Comparison of ENCODE assay signal across 8 mouse cellular contexts in the genomic region with DNA sequence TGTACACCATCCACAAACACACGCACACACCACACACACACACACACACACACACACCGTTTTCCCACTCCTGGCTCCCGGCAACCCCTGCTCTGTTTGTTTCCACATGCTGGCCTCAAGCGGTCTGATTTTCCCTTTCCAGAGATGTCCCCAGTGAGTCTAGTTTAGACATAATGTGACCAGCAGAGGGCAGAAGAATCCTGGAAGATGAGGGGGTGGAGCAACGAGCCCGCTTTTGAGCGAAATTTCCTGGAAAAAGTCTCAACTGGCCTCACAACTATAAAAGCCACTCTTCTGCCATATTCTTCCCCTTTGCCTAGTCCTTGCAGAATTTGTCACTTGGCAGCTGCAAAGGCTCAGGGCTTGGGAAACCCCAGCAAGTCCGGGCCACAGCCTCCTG. TPM values are rescaled to one million over a fixed set of nuclear protein-coding genes. Genes with fewer than 3 reads are reported as not detected.
DNase-seq lines count a peak whose midpoint lies in the region; ATAC-seq and TF ChIP-seq lines count a peak whose summit lies in the region.

No protein-coding gene starts in this region.

- peak; percentile 21 for DNase-seq in CD4-positive helper T cell, adult 2 months (ENCODE audit: low read depth, low spot score)
- DNase-seq in R1 (ENCODE audit: low read depth, low spot score) = peak; percentile 83
- DNase-seq in kidney, postnatal 0 days (ENCODE audit: low spot score) = peak; percentile 96
- no peak for DNase-seq in liver, postnatal 0 days
- peak; percentile 48 for DNase-seq in retina, adult 2 months (ENCODE audit: low read depth, low spot score)
- DNase-seq in spleen, adult 18-20 months = no peak

- TF ChIP-seq EP300 in liver, postnatal 0 days (IDR thresholded peaks at IDR 0.05; ENCODE audit: low read depth) = no peak

- no peak overlapping the region for H3K4me3 ChIP-seq in cortical plate, adult 2 months (ENCODE audit: insufficient read depth, low read length)
- H3K4me3 ChIP-seq in heart, embryonic 11.5 days (ENCODE audit: low read depth, low read length) = no peak overlapping the region
- no peak overlapping the region for H3K4me3 ChIP-seq in kidney, postnatal 0 days (replicated peaks; ENCODE audit: low read depth, low read length)
- H3K4me3 ChIP-seq in liver, postnatal 0 days (ENCODE audit: low read depth, low read length) = no peak overlapping the region

- peak overlapping the region; percentile 29; the same call in 1 of the 2 replicates for H3K4me2 ChIP-seq in heart, embryonic 11.5 days
- H3K4me2 ChIP-seq in kidney, postnatal 0 days (ENCODE audit: low read length) = no peak overlapping the region
- H3K4me2 ChIP-seq in liver, postnatal 0 days (ENCODE audit: low read depth, low read length) = no peak overlapping the region

- no peaks in the 10 kb centered on the region for H3K36me3 ChIP-seq in heart, embryonic 11.5 days (ENCODE audit: control insufficient read depth, insufficient read depth, low read length)
- no peaks in the 10 kb centered on the region for H3K36me3 ChIP-seq in kidney, postnatal 0 days (ENCODE audit: insufficient read depth, low read length)
- no peaks in the 10 kb centered on the region for H3K36me3 ChIP-seq in liver, postnatal 0 days (replicated peaks; ENCODE audit: insufficient read depth, low read length)

- TF ChIP-seq CTCF in cortical plate, adult 2 months (IDR thresholded peaks at IDR 0.05; ENCODE audit: extremely low read depth, insufficient read depth, low read length) = peak; percentile 78
- peak; percentile 94 for TF ChIP-seq CTCF in kidney, postnatal 0 days (IDR thresholded peaks at IDR 0.05; ENCODE audit: low read depth)
- peak; percentile 75 for TF ChIP-seq CTCF in liver, postnatal 0 days (IDR thresholded peaks at IDR 0.05; ENCODE audit: low read depth)

- peaks cover 72% of the 10 kb centered on the region for H3K27me3 ChIP-seq in heart, embryonic 11.5 days (ENCODE audit: control insufficient read depth, insufficient read depth, low read length)
- H3K27me3 ChIP-seq in kidney, postnatal 0 days (ENCODE audit: insufficient read depth, low read length) = peaks cover 56% of the 10 kb centered on the region
- peaks cover 73% of the 10 kb centered on the region for H3K27me3 ChIP-seq in liver, postnatal 0 days (ENCODE audit: insufficient read depth, low read length)

- H3K27ac ChIP-seq in cortical plate, adult 2 months (ENCODE audit: insufficient read depth, low read length) = no peak overlapping the region
- H3K27ac ChIP-seq in heart, embryonic 11.5 days (ENCODE audit: low read depth, low read length) = no peak overlapping the region
- no peak overlapping the region for H3K27ac ChIP-seq in kidney, postnatal 0 days
- no peak overlapping the region for H3K27ac ChIP-seq in liver, postnatal 0 days (ENCODE audit: low read depth)

- no peak overlapping the region for H3K9ac ChIP-seq in heart, embryonic 11.5 days (ENCODE audit: low read depth, low read length)
- no peak overlapping the region for H3K9ac ChIP-seq in kidney, postnatal 0 days (ENCODE audit: low read depth, low read length)
- H3K9ac ChIP-seq in liver, postnatal 0 days (replicated peaks) = no peak overlapping the region

- no peaks in the 10 kb centered on the region for H3K4me1 ChIP-seq in cortical plate, adult 2 months (ENCODE audit: control insufficient read depth, insufficient read depth, low read length)
- peaks cover 12% of the 10 kb centered on the region; the same call in 1 of the 2 replicates for H3K4me1 ChIP-seq in heart, embryonic 11.5 days (ENCODE audit: control insufficient read depth, insufficient read depth, low read length)
- H3K4me1 ChIP-seq in kidney, postnatal 0 days (replicated peaks; ENCODE audit: insufficient read depth, low read length) = no peaks in the 10 kb centered on the region; the same call in 1 of the 2 replicates
- H3K4me1 ChIP-seq in liver, postnatal 0 days (ENCODE audit: insufficient read depth) = peaks cover 6% of the 10 kb centered on the region

- TF ChIP-seq POLR2A in cortical plate, adult 2 months (IDR thresholded peaks at IDR 0.05; ENCODE audit: extremely low read depth, insufficient read depth, low read length) = no peak

- no peaks in the 10 kb centered on the region for H3K9me3 ChIP-seq in heart, embryonic 11.5 days (replicated peaks; ENCODE audit: control insufficient read depth, low read length)
- H3K9me3 ChIP-seq in kidney, postnatal 0 days (replicated peaks; ENCODE audit: low read length) = no peaks in the 10 kb centered on the region
- no peaks in the 10 kb centered on the region for H3K9me3 ChIP-seq in liver, postnatal 0 days (ENCODE audit: low read length)

- peak; percentile 59; the same call in 1 of the 2 replicates for ATAC-seq in heart, embryonic 11.5 days (replicated peaks; ENCODE audit: insufficient number of reproducible peaks, low FRiP score, low TSS enrichment)
- peak; percentile 47; the same call in 1 of the 2 replicates for ATAC-seq in kidney, postnatal 0 days (replicated peaks; ENCODE audit: low FRiP score, low read depth)
- peak; percentile 47 for ATAC-seq in liver, postnatal 0 days

- WGBS in heart, embryonic 11.5 days (ENCODE audit: insufficient replicate concordance) = under 1% methylated on average over 8 of the region's 8 CpGs
- 0% methylated on average over 8 of the region's 8 CpGs for WGBS in kidney, postnatal 0 days
- 3% methylated on average over 8 of the region's 8 CpGs for WGBS in liver, postnatal 0 days (ENCODE audit: insufficient replicate concordance)

RNA-seq across cellular contexts. Expression of a gene that starts 7.2 kb away (rescaled TPM):
- polyA plus RNA-seq in cortical plate, adult 2 months (2012; rRNA removed) = not detected in 2 replicates
- polyA plus RNA-seq in heart, embryonic 11.5 days (2014; fragmentation: Nextera tagmentation; extraction: Ambion mirVana) = 2.0 and 3.2 TPM in 2 replicates
- polyA plus RNA-seq in kidney, postnatal 0 days (2015; fragmentation: Nextera tagmentation; extraction: Ambion mirVana) = not detected in 2 replicates
- polyA plus RNA-seq in liver, postnatal 0 days (2015; fragmentation: Nextera tagmentation; extraction: Ambion mirVana) = 0.25 and 0.37 TPM in 2 replicates

RNA-seq across cellular contexts. Expression of a gene that starts 30.2 kb away (rescaled TPM):
- polyA plus RNA-seq in cortical plate, adult 2 months (2012; rRNA removed) = 15.4 and 16.6 TPM in 2 replicates
- 5.6 and 6.4 TPM in 2 replicates for polyA plus RNA-seq in heart, embryonic 11.5 days (2014; fragmentation: Nextera tagmentation; extraction: Ambion mirVana)
- polyA plus RNA-seq in kidney, postnatal 0 days (2015; fragmentation: Nextera tagmentation; extraction: Ambion mirVana) = 9.9 and 10.7 TPM in 2 replicates
- polyA plus RNA-seq in liver, postnatal 0 days (2015; fragmentation: Nextera tagmentation; extraction: Ambion mirVana) = 0.56 and 0.58 TPM in 2 replicates

Comparison
In these comparisons a context has a peak if more than half of its experiments do, and no peak if none do; other contexts are left out.
1. DNase-seq: peak in CD4-positive helper T cell, adult 2 months (single experiment), R1 (single experiment), kidney, postnatal 0 days (single experiment) and retina, adult 2 months (single experiment); none in liver, postnatal 0 days (single experiment) and spleen, adult 18-20 months (0 of 2).
2. Peak in every context shown above with its lines, with median percentiles within 50 percentile points of each other: CTCF ChIP-seq and ATAC-seq.